10 mouse cellular contexts compared by ENCODE assay signal in the genomic region with DNA sequence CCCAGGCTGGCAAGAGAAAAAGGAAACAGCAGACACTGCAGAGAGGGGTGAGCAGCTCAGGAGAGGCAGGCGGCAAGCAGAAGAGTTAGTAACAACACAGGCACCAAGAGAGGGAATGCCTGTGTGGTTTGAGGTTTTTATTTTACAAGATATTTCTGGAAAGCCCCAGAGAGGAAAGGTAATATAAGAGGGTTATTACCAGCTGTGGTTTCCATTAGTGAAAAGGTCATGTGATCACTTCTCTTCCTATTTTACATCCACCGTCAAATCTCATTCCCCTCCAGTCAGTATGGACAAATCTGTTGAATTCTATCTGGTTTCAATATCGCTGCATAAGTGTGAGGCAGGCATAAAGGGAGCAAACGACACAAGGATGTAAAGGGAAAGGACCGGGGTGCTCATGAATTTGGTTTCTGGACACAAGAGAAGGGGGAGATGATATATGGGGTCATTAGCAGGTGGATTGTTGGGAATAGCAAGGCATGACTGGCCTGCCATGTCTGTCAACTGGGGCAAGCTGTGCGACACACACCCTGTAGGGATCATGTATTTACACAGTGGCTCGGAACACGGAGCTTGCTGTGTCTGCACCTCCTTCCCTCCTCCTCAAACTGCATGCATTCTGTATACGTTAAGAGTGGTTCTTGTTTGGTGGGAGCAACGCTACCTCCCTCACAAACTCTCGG. TPM values are rescaled to one million over a fixed set of nuclear protein-coding genes. Genes with fewer than 3 reads are reported as not detected.
DNase-seq lines count a peak whose midpoint lies in the region; ATAC-seq and TF ChIP-seq lines count a peak whose summit lies in the region.
"Had no signal": no experiment of that assay in that cellular context is flagged by ENCODE, and none has a peak within 500 bp of the region (broad histone marks: within the 10 kb centered on the region; RNA-seq: fewer than 3 reads in every experiment).

No protein-coding gene starts in this region.

- no peaks in the 10 kb centered on the region for H3K36me3 ChIP-seq in kidney, embryonic 15.5 days
- H3K36me3 ChIP-seq in CH12.LX (replicated peaks in 1 of 2; ENCODE audit: control insufficient read depth in 1 of 2, insufficient read depth in 1 of 2, low read length in 1 of 2): no peaks in the 10 kb centered on the region
- no peaks in the 10 kb centered on the region for H3K36me3 ChIP-seq in embryonic facial prominence, embryonic 14.5 days (ENCODE audit: control insufficient read depth, insufficient read depth, low read length)
- H3K36me3 ChIP-seq in midbrain, embryonic 12.5 days: no peaks in the 10 kb centered on the region
- H3K36me3 ChIP-seq: heart, embryonic 13.5 days; liver, embryonic 13.5 days had no signal

- dilution Hi-C loops in CH12.LX (cut with MboI; ENCODE audit: extremely low pct_ligation_motif_present, extremely low pct_unique_long_range_greater_than_20kb, low sequenced_read_pairs): no loop called here

- intact Hi-C loops in heart, postnatal 36 days (cut with DNase I): loop anchor here (5.0 kb wide), 1 partner anchor 465 kb away; no protein-coding TSS in a partner anchor

- TF ChIP-seq CTCF in CH12.LX (conservative IDR thresholded peaks at IDR 0.05 in 1 of 2, IDR thresholded peaks at IDR 0.05 in 1 of 2; ENCODE audit: low read depth in 2 of 2, low read length in 2 of 2): no peak

- H3K79me2 ChIP-seq in CH12.LX (replicated peaks; ENCODE audit: control insufficient read depth, extremely low read depth, insufficient read depth, poor library complexity, severe bottlenecking): no peaks in the 10 kb centered on the region

- no peak overlapping the region for H3K27ac ChIP-seq in kidney, embryonic 15.5 days
- no peak overlapping the region for H3K27ac ChIP-seq in CH12.LX (ENCODE audit: insufficient read depth, low read depth)
- H3K27ac ChIP-seq in embryonic facial prominence, embryonic 14.5 days (replicated peaks; ENCODE audit: low read depth, low read length): no peak overlapping the region
- no peak overlapping the region for H3K27ac ChIP-seq in midbrain, embryonic 12.5 days (replicated peaks)
- H3K27ac ChIP-seq: heart, embryonic 13.5 days; liver, embryonic 13.5 days had no signal

- ATAC-seq in kidney, embryonic 15.5 days (replicated peaks; ENCODE audit: low FRiP score): peak; percentile 25; the same call in 1 of the 2 replicates
- ATAC-seq in embryonic facial prominence, embryonic 14.5 days (ENCODE audit: low read depth): peak; percentile 58
- peak; percentile 44; the same call in 1 of the 2 replicates for ATAC-seq in midbrain, embryonic 12.5 days (ENCODE audit: low FRiP score, low read depth)

- TF ChIP-seq POLR2A in CH12.LX (IDR thresholded peaks at IDR 0.05; ENCODE audit: low read depth, low read length): no peak

- H3K9ac ChIP-seq in kidney, embryonic 15.5 days: no peak overlapping the region
- H3K9ac ChIP-seq in CH12.LX (ENCODE audit: insufficient read depth, low read depth): no peak overlapping the region
- H3K9ac ChIP-seq in embryonic facial prominence, embryonic 14.5 days (ENCODE audit: low read depth, low read length): no peak overlapping the region
- H3K9ac ChIP-seq in midbrain, embryonic 12.5 days (replicated peaks): 0 out of 2 replicates have a peak overlapping the region, but pooled peaks have one; percentile 11
- H3K9ac ChIP-seq: heart, embryonic 13.5 days; liver, embryonic 13.5 days had no signal

- H3K4me2 ChIP-seq in kidney, embryonic 15.5 days: no peak overlapping the region
- peak overlapping the region; percentile 54; the same call in 1 of the 2 replicates for H3K4me2 ChIP-seq in CH12.LX (ENCODE audit: insufficient read depth, low read depth, poor library complexity, severe bottlenecking)
- H3K4me2 ChIP-seq in embryonic facial prominence, embryonic 14.5 days (ENCODE audit: low read depth, low read length): peak overlapping the region; percentile 31; the same call in 1 of the 2 replicates
- 0 out of 2 replicates have a peak overlapping the region, but pooled peaks have one; percentile 15 for H3K4me2 ChIP-seq in midbrain, embryonic 12.5 days (replicated peaks)
- H3K4me2 ChIP-seq: heart, embryonic 13.5 days; liver, embryonic 13.5 days had no signal

- TF ChIP-seq EP300 in CH12.LX (IDR thresholded peaks at IDR 0.05; ENCODE audit: low read length): no peak

- H3K9me3 ChIP-seq in kidney, embryonic 15.5 days (replicated peaks): no peaks in the 10 kb centered on the region
- H3K9me3 ChIP-seq in CH12.LX (replicated peaks; ENCODE audit: low read length): no peaks in the 10 kb centered on the region
- H3K9me3 ChIP-seq in embryonic facial prominence, embryonic 14.5 days (ENCODE audit: control insufficient read depth, low read length): no peaks in the 10 kb centered on the region
- no peaks in the 10 kb centered on the region for H3K9me3 ChIP-seq in midbrain, embryonic 12.5 days
- H3K9me3 ChIP-seq: heart, embryonic 13.5 days; liver, embryonic 13.5 days had no signal

- no peaks in the 10 kb centered on the region for H3K4me1 ChIP-seq in kidney, embryonic 15.5 days
- H3K4me1 ChIP-seq in CH12.LX (ENCODE audit: control insufficient read depth in 1 of 2, insufficient read depth in 2 of 2): peaks cover 10 to 15% of the 10 kb centered on the region in 2 experiments
- H3K4me1 ChIP-seq in embryonic facial prominence, embryonic 14.5 days (ENCODE audit: control insufficient read depth, insufficient read depth, low read length): no peaks in the 10 kb centered on the region
- H3K4me1 ChIP-seq in midbrain, embryonic 12.5 days: no peaks in the 10 kb centered on the region
- H3K4me1 ChIP-seq: liver, embryonic 13.5 days had no signal

- in situ Hi-C loops in CH12.LX (cut with MboI; ENCODE audit: low pct_ligation_motif_present, low pct_unique_long_range_greater_than_20kb, low sequenced_read_pairs): loop anchor here (5.0 to 25.0 kb wide), 5 partner anchors 52 to 1955 kb away; partner anchors contain the start of gene Stra8

- TF ChIP-seq RAD21 in CH12.LX (IDR thresholded peaks at IDR 0.05; ENCODE audit: low read depth, low read length): no peak

- no peaks in the 10 kb centered on the region for H3K27me3 ChIP-seq in kidney, embryonic 15.5 days
- H3K27me3 ChIP-seq in CH12.LX (replicated peaks): no peaks in the 10 kb centered on the region
- no peaks in the 10 kb centered on the region for H3K27me3 ChIP-seq in embryonic facial prominence, embryonic 14.5 days (replicated peaks; ENCODE audit: control insufficient read depth, insufficient read depth, low read length)
- no peaks in the 10 kb centered on the region for H3K27me3 ChIP-seq in midbrain, embryonic 12.5 days
- H3K27me3 ChIP-seq: liver, embryonic 13.5 days had no signal

- H3K4me3 ChIP-seq in kidney, embryonic 15.5 days (replicated peaks): no peak overlapping the region
- peak overlapping the region in 2 of 3 experiments; percentile 3 to 23 for H3K4me3 ChIP-seq in CH12.LX (replicated peaks in 1 of 3; ENCODE audit: low read depth in 2 of 3, low read length in 2 of 3, poor library complexity in 1 of 3)
- H3K4me3 ChIP-seq in embryonic facial prominence, embryonic 14.5 days (ENCODE audit: low read depth, low read length): no peak overlapping the region
- no peak overlapping the region for H3K4me3 ChIP-seq in midbrain, embryonic 12.5 days
- H3K4me3 ChIP-seq: heart, embryonic 13.5 days; liver, embryonic 13.5 days had no signal

- no peak for DNase-seq in kidney, postnatal 14 days
- no peak for DNase-seq in CH12.LX (ENCODE audit: extremely low read depth)
- no peak for DNase-seq in embryonic facial prominence, embryonic 14.5 days (ENCODE audit: low spot score)
- DNase-seq in embryo, embryonic 10.5 days (ENCODE audit: low spot score): no peak
- no peak for DNase-seq in thymus, postnatal 0 days (ENCODE audit: low spot score)
- DNase-seq in heart, postnatal 36 days: no peak

- WGBS in kidney, embryonic 15.5 days: 73% methylated on average over 11 of the region's 11 CpGs
- 46% methylated on average over 11 of the region's 11 CpGs for WGBS in embryonic facial prominence, embryonic 14.5 days
- 75% methylated on average over 11 of the region's 11 CpGs for WGBS in midbrain, embryonic 12.5 days

TF ChIP-seq in CH12.LX, 34 proteins besides CTCF, POLR2A, EP300 and RAD21:
- TF ChIP-seq USF1 (IDR thresholded peaks at IDR 0.05; ENCODE audit: low read depth, low read length): peak; percentile 10; the same call in 1 of the 2 replicates
- no peak for TF ChIP-seq MAFK (IDR thresholded peaks at IDR 0.05; ENCODE audit: insufficient replicate concordance, low read length)
- 0 out of 2 replicates have a peak, but pooled peaks have one; percentile 5 for TF ChIP-seq BHLHE40 (IDR thresholded peaks at IDR 0.05; ENCODE audit: low read depth, low read length)
TF ChIP-seq in CH12.LX: peak in this region for 2.

RNA-seq across cellular contexts. Expression of gene Akr1b3, which starts 24.9 kb away (rescaled TPM):
- 184 and 190 TPM in 2 replicates for polyA plus RNA-seq in kidney, embryonic 15.5 days (2015; fragmentation: Nextera tagmentation; extraction: Ambion mirVana)
- total RNA-seq in CH12.LX (2012; rRNA removed): 313 and 382 TPM in 2 replicates
- 257 and 264 TPM in 2 replicates for total RNA-seq in CH12.LX (2014; rRNA removed)
- 344 and 359 TPM in 2 replicates for polyA plus RNA-seq in CH12.LX (2012; ENCODE audit: insufficient read length, low read depth)
- polyA plus RNA-seq in embryonic facial prominence, embryonic 14.5 days (2014; fragmentation: Nextera tagmentation; extraction: Ambion mirVana): 182 and 187 TPM in 2 replicates
- 155 and 173 TPM in 2 replicates for polyA plus RNA-seq in midbrain, embryonic 12.5 days (2016; fragmentation: Nextera tagmentation; extraction: Ambion mirVana)
- 268 and 290 TPM in 2 replicates for polyA plus RNA-seq in thymus, postnatal 0 days (2015; fragmentation: Nextera tagmentation; extraction: Ambion mirVana)
- total RNA-seq in heart, postnatal 36 days (2021): 100 to 1,000 TPM; 270 to 302 TPM

Comparison
In these comparisons a context has a peak if more than half of its experiments do, and no peak if none do; other contexts are left out.
1. H3K4me3 ChIP-seq: peak in CH12.LX (2 of 3); none in kidney, embryonic 15.5 days (single experiment), embryonic facial prominence, embryonic 14.5 days (single experiment) and midbrain, embryonic 12.5 days (single experiment).
2. Peak in every context shown above with its lines, with median percentiles within 50 percentile points of each other: ATAC-seq.